Mouse (Mus musculus) stomach, embryonic 16.5 days (tissue): Measurements from ENCODE around the gene Gm20777. TPM values are rescaled to one million over a fixed set of nuclear protein-coding genes. Genes with fewer than 3 reads are reported as not detected.
"Not testable (repeated sequence)": the region's sequence is repeated elsewhere in the genome, so short reads cannot be mapped to it uniquely, and the experiment has no call there.

Source experiments
- ATAC-seq: fragments of 200-750 bp; cut with Nextera tagmentation; 2 replicates; pipeline ENCODE4 v1.8.0; 2017; ENCODE audit warnings: moderate number of reproducible peaks, moderate TSS enrichment; ENCODE audit not compliant: insufficient read depth, low FRiP score
- H3K27ac ChIP-seq: fragments of 300-500 bp; sonication (generic); 2 replicates; pipeline ENCODE4 v1.5.1; 2014; ENCODE audit warnings: low read length
- H3K27me3 ChIP-seq: fragments of 300-500 bp; sonication (generic); 2 replicates; pipeline ENCODE4 v1.6.1; 2014; ENCODE audit warnings: low read length, control low read depth, mixed read lengths; ENCODE audit not compliant: control insufficient read depth, insufficient read depth
- H3K36me3 ChIP-seq: fragments of 300-500 bp; sonication (generic); 2 replicates; pipeline ENCODE4 v1.6.1; 2014; ENCODE audit warnings: low read length; ENCODE audit not compliant: control insufficient read depth, insufficient read depth
- H3K4me1 ChIP-seq: fragments of 300-500 bp; sonication (generic); 2 replicates; pipeline ENCODE4 v1.6.1; 2014; ENCODE audit warnings: low read length, control low read depth, mixed read lengths; ENCODE audit not compliant: control insufficient read depth, insufficient read depth
- H3K4me2 ChIP-seq: fragments of 300-500 bp; sonication (generic); 2 replicates; pipeline ENCODE4 v1.6.1; 2014; ENCODE audit warnings: low read depth, low read length, mixed read lengths
- H3K4me3 ChIP-seq: fragments of 300-500 bp; sonication (generic); replicated peaks from 2 replicates; pipeline ENCODE4 v1.5.1; 2014; ENCODE audit warnings: mild to moderate bottlenecking, low read length
- H3K9ac ChIP-seq: fragments of 300-500 bp; sonication (generic); 2 replicates; pipeline ENCODE4 v1.6.1; 2014; ENCODE audit warnings: low read length
- H3K9me3 ChIP-seq: fragments of 300-500 bp; sonication (generic); replicated peaks from 2 replicates; pipeline ENCODE4 v1.6.1; 2016; ENCODE audit warnings: low read length, control low read depth; ENCODE audit not compliant: control insufficient read depth
- WGBS: fragments of 180-500 bp; shearing (Covaris S2); extraction: QIAGEN DNeasy Blood & Tissue Kit; methylation state at CpG from one replicate; pipeline ENCODE4 v1.1.7; 2014; 5-methylcytosine and 5-hydroxymethylcytosine counted together
- polyA plus RNA-seq: library from polyadenylated mRNA; unstranded; fragments of >200 nt; fragmentation: Nextera tagmentation; extraction: Ambion mirVana; gene quantifications from 2 replicates; pipeline ENCODE4 v1.2.1, GENCODE M21; 2015

Gene Gm20777
- polyA plus RNA-seq, result not detected in 2 replicates

DNA sequence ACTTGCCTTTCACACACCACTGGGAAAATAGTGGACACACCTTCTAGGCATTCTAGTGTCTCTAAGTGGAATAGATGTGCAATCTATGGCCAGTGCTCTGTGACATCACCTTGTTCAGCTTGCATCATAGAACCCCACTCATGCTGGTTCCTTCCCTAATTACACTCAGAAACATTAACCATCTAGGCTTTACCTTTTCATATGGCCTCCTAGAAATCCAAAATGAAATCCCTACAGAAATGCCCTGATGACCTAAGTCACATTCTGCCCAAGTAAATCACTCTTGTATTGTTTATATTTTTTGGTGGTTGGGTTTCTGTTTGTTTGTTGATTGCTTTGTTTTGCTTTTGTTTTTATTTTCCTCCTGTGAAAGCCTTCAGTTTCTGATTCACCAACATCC, at the start of gene Gm20777:
Gene Gm20777 (minus strand): TSS at position 101 of the 400 bp plus-strand sequence.
- not testable (repeated sequence) for H3K27ac ChIP-seq, ATAC-seq, H3K9me3 ChIP-seq, H3K36me3 ChIP-seq, H3K27me3 ChIP-seq, H3K4me3 ChIP-seq, H3K4me1 ChIP-seq, H3K9ac ChIP-seq, H3K4me2 ChIP-seq

- not testable (repeated sequence) for ATAC-seq, H3K36me3 ChIP-seq, H3K27ac ChIP-seq, H3K9ac ChIP-seq, H3K4me2 ChIP-seq, H3K27me3 ChIP-seq, H3K9me3 ChIP-seq, H3K4me3 ChIP-seq, H3K4me1 ChIP-seq
- WGBS, result 20% methylated on average over 1 of the region's 5 CpGs
Measured at GRCm38 (mm10) chrY:10709551-10709950, 42.7 kb downstream of the Gm20777 start.

GRCm38 (mm10) chrY:10708761-10709160, 43.5 kb downstream of the Gm20777 start:
- not testable (repeated sequence) for H3K27ac ChIP-seq, H3K9ac ChIP-seq, H3K4me2 ChIP-seq, H3K9me3 ChIP-seq, H3K4me3 ChIP-seq, H3K27me3 ChIP-seq, H3K36me3 ChIP-seq, H3K4me1 ChIP-seq, ATAC-seq
- WGBS, result 93% methylated on average over 27 of the region's 30 CpGs

- H3K27me3 ChIP-seq, H3K27ac ChIP-seq, H3K9ac ChIP-seq, H3K4me3 ChIP-seq, ATAC-seq, H3K4me2 ChIP-seq, H3K4me1 ChIP-seq, H3K9me3 ChIP-seq, H3K36me3 ChIP-seq: not testable (repeated sequence)
- 89% methylated on average over 16 of the region's 16 CpGs for WGBS
Measured at GRCm38 (mm10) chrY:10708226-10708625, 44.0 kb downstream of the Gm20777 start.

DNA sequence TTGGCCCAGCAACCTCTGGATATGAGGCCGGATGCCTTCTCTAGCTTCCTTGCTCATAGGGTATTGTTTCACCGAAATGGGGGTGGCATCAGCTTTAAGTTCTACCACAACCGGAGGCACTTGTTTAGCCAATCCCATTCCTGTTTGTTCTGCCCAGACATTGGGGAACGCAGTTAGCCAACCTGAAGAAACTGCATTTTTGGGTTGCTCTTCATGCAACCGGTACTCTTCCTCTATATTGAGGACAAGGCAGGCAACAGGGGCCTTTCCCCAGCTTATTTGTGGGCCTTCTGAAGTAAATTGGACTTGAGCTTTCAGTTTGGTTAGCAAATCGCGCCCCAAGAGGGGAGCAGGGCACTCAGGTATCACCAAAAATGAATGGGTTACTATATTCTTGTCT, 45.6 kb downstream of the Gm20777 start:
- H3K4me1 ChIP-seq, H3K36me3 ChIP-seq, H3K4me2 ChIP-seq, H3K9me3 ChIP-seq, H3K27me3 ChIP-seq, ATAC-seq, H3K27ac ChIP-seq, H3K4me3 ChIP-seq, H3K9ac ChIP-seq: not testable (repeated sequence)
- WGBS, result 81% methylated on average over 6 of the region's 7 CpGs

Other genes with a start within 250 kb of the Gm20777 start
- not detected in 2 replicates for gene Gm20737, start 216.4 kb downstream of the Gm20777 start, polyA plus RNA-seq
- gene Gm21775, start 199.0 kb downstream of the Gm20777 start, polyA plus RNA-seq, result not detected in 2 replicates
- gene Gm21900, start 136.1 kb downstream of the Gm20777 start, polyA plus RNA-seq, result not detected in 2 replicates